Mouse (Mus musculus) myocyte (in vitro differentiated cells): ENCODE results near the gene AC161166.1.

Experiments
- CEBPB ChIP-seq: IDR thresholded peaks from 2 replicates; pipeline ENCODE4 v1.6.1; 2011; ENCODE audit warnings: mild to moderate bottlenecking, moderate library complexity; ENCODE audit not compliant: poor library complexity, insufficient read depth, severe bottlenecking
- E2F4 ChIP-seq: IDR thresholded peaks from one replicate; pipeline ENCODE4 v1.6.1; 2011; ENCODE audit warnings: mild to moderate bottlenecking, control low read depth, moderate library complexity; ENCODE audit not compliant: insufficient read depth
- MAX ChIP-seq: IDR thresholded peaks from one replicate; pipeline ENCODE4 v1.6.1; 2011; ENCODE audit warnings: low read depth, mild to moderate bottlenecking, control low read depth
- MYOD1 ChIP-seq, 3 experiments: IDR thresholded peaks; one replicate each; pipeline ENCODE4 v1.6.1; 2011; ENCODE audit warnings: control low read depth in 2 of 3, low read depth in 2 of 3, mild to moderate bottlenecking in 2 of 3, moderate library complexity in 1 of 3; ENCODE audit not compliant: insufficient read length in 2 of 3, control insufficient read depth in 1 of 3
- POLR2A ChIP-seq: IDR thresholded peaks from one replicate; pipeline ENCODE4 v1.6.1; 2011; ENCODE audit warnings: low read depth, mild to moderate bottlenecking, control low read depth, moderate library complexity; ENCODE audit not compliant: insufficient read length
- POLR2AphosphoS2 ChIP-seq: IDR thresholded peaks from one replicate; pipeline ENCODE4 v1.6.1; 2011; ENCODE audit warnings: low read depth, control low read depth; ENCODE audit not compliant: insufficient read length
- REST ChIP-seq: IDR thresholded peaks from one replicate; pipeline ENCODE4 v1.6.1; 2011; ENCODE audit warnings: mild to moderate bottlenecking, control low read depth, moderate library complexity; ENCODE audit not compliant: insufficient read depth, insufficient read length
- SRF ChIP-seq: IDR thresholded peaks from one replicate; pipeline ENCODE4 v1.6.1; 2011; ENCODE audit warnings: low read depth; ENCODE audit not compliant: control insufficient read depth, insufficient read length
- TCF12 ChIP-seq: IDR thresholded peaks from one replicate; pipeline ENCODE4 v1.6.1; 2011; ENCODE audit warnings: mild to moderate bottlenecking, control low read depth; ENCODE audit not compliant: poor library complexity, insufficient read depth, severe bottlenecking
- TCF3 ChIP-seq: IDR thresholded peaks from one replicate; pipeline ENCODE4 v1.6.1; 2011; ENCODE audit warnings: low read depth, control low read depth; ENCODE audit not compliant: insufficient read length
- USF1 ChIP-seq: IDR thresholded peaks from one replicate; pipeline ENCODE4 v1.6.1; 2011; ENCODE audit warnings: low read depth, mild to moderate bottlenecking, control low read depth, moderate library complexity

GRCm38 (mm10) chr7:24470356-24470755 lies 41.9 kb downstream of the AC161166.1 start:
- no peak for TF ChIP-seq MAX
- no peak for TF ChIP-seq MYOD1 (IDR thresholded peaks at IDR 0.05; ENCODE audit: control insufficient read depth in 1 of 3, insufficient read length in 2 of 3, low read depth in 2 of 3)
- TF ChIP-seq POLR2A, result no peak
- no peak for TF ChIP-seq SRF
- no peak for TF ChIP-seq CEBPB
- TF ChIP-seq TCF12, result no peak
- no peak for TF ChIP-seq POLR2AphosphoS2
- no peak for TF ChIP-seq TCF3
- TF ChIP-seq USF1, result no peak
- no peak for TF ChIP-seq REST
- TF ChIP-seq E2F4, result no peak
